In the genomic region with DNA sequence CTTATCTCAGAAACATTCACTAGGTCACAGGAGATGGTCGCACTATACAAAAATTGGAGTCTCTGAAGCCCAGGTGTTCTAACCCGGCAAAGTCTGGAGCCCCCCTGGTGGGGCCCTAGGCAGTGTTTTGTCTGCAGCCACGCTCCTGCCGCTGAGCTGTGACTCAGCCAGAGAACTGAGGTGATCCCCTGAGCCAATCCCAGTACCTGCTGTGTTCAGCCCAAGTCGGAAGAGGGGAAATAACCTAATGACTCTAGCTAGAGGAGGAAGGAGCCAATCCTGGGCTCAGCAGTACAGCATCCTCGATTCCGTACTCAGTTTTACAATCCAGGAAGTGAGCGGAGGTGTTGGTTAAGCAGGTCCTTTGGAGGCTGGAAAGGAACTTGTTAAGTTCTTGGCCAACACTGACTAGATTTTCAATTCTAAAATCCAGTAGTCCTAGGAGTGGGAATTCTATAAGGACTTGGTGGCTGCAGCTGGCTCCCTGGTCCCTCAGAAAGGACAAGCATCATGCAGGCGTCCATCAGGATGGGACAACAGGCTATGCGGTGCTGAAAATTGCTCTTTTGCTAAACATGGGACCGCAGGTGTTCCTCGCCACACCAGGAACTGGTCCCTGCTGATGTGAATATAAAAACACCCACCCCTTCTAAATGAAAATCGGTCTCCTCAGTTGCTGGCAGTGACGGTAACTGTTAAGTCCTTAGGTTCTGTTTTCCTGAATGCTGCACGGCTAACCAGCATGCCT, we compare ENCODE assay signal across 8 mouse cellular contexts. TPM values are rescaled to one million over a fixed set of nuclear protein-coding genes. Genes with fewer than 3 reads are reported as not detected.
A peak's percentile ranks its signal among the peaks of the same experiment; 100 is the strongest.
DNase-seq lines count a peak whose midpoint lies in the region; ATAC-seq and TF ChIP-seq lines count a peak whose summit lies in the region.

No protein-coding gene starts in this region.

- TF ChIP-seq EP300 in heart, postnatal 0 days (IDR thresholded peaks at IDR 0.05; ENCODE audit: low read depth), result no peak
- no peak for TF ChIP-seq EP300 in stomach, postnatal 0 days (optimal IDR thresholded peaks at IDR 0.05)

- peak overlapping the region; percentile 56 for H3K4me2 ChIP-seq in forebrain, embryonic 12.5 days
- peak overlapping the region; percentile 80 for H3K4me2 ChIP-seq in heart, postnatal 0 days (ENCODE audit: low read depth, low read length)
- H3K4me2 ChIP-seq in liver, embryonic 16.5 days (ENCODE audit: low read depth, low read length), result peak overlapping the region; percentile 60
- H3K4me2 ChIP-seq in neural tube, embryonic 12.5 days (replicated peaks), result peak overlapping the region; percentile 60
- H3K4me2 ChIP-seq in stomach, postnatal 0 days (replicated peaks; ENCODE audit: low read depth), result peak overlapping the region; percentile 60

- ATAC-seq in forebrain, embryonic 12.5 days (ENCODE audit: low FRiP score), result peak; percentile 87
- peak; percentile 67 for ATAC-seq in heart, postnatal 0 days (ENCODE audit: insufficient read depth, low read depth)
- ATAC-seq in liver, embryonic 16.5 days (ENCODE audit: low read depth), result peak; percentile 74
- peak; percentile 82 for ATAC-seq in neural tube, embryonic 12.5 days (ENCODE audit: low FRiP score, low read depth)
- ATAC-seq in stomach, postnatal 0 days (ENCODE audit: low FRiP score, low TSS enrichment), result peak; percentile 96

- TF ChIP-seq CTCF in heart, postnatal 0 days (IDR thresholded peaks at IDR 0.05; ENCODE audit: low read depth), result no peak
- TF ChIP-seq CTCF in stomach, postnatal 0 days (IDR thresholded peaks at IDR 0.05; ENCODE audit: low read depth), result peak; percentile 20

- WGBS in forebrain, embryonic 12.5 days, result 4% methylated on average over 15 of the region's 15 CpGs
- 9% methylated on average over 15 of the region's 15 CpGs for WGBS in heart, postnatal 0 days
- WGBS in liver, embryonic 16.5 days (ENCODE audit: insufficient replicate concordance), result 10% methylated on average over 15 of the region's 15 CpGs
- WGBS in neural tube, embryonic 12.5 days, result 7% methylated on average over 15 of the region's 15 CpGs
- WGBS in stomach, postnatal 0 days, result 9% methylated on average over 15 of the region's 15 CpGs

- H3K4me1 ChIP-seq in forebrain, embryonic 12.5 days, result peaks cover 58% of the 10 kb centered on the region
- peaks cover 28% of the 10 kb centered on the region for H3K4me1 ChIP-seq in heart, postnatal 0 days (ENCODE audit: control insufficient read depth, insufficient read depth)
- peaks cover 44% of the 10 kb centered on the region for H3K4me1 ChIP-seq in liver, embryonic 16.5 days (ENCODE audit: control insufficient read depth, low read depth, low read length)
- peaks cover 28% of the 10 kb centered on the region for H3K4me1 ChIP-seq in neural tube, embryonic 12.5 days
- peaks cover 6% of the 10 kb centered on the region; the same call in 1 of the 2 replicates for H3K4me1 ChIP-seq in stomach, postnatal 0 days (replicated peaks; ENCODE audit: control insufficient read depth, insufficient read depth)

- H3K27me3 ChIP-seq in forebrain, embryonic 12.5 days, result no peaks in the 10 kb centered on the region; the same call in 1 of the 2 replicates
- no peaks in the 10 kb centered on the region for H3K27me3 ChIP-seq in heart, postnatal 0 days (ENCODE audit: control insufficient read depth, insufficient read depth, low read length)
- H3K27me3 ChIP-seq in liver, embryonic 16.5 days (ENCODE audit: control insufficient read depth, insufficient read depth, low read depth, low read length), result no peaks in the 10 kb centered on the region
- no peaks in the 10 kb centered on the region for H3K27me3 ChIP-seq in neural tube, embryonic 12.5 days (replicated peaks)
- H3K27me3 ChIP-seq in stomach, postnatal 0 days (ENCODE audit: control insufficient read depth, insufficient read depth, low read length), result no peaks in the 10 kb centered on the region

- peak overlapping the region; percentile 31 for H3K4me3 ChIP-seq in forebrain, embryonic 12.5 days (replicated peaks)
- peak overlapping the region; percentile 48 for H3K4me3 ChIP-seq in heart, postnatal 0 days (ENCODE audit: low read depth, low read length)
- H3K4me3 ChIP-seq in liver, embryonic 16.5 days (ENCODE audit: low read depth, low read length), result peak overlapping the region; percentile 45
- peak overlapping the region; percentile 28 for H3K4me3 ChIP-seq in neural tube, embryonic 12.5 days
- peak overlapping the region; percentile 34 for H3K4me3 ChIP-seq in stomach, postnatal 0 days (ENCODE audit: low read depth, low read length)

- H3K36me3 ChIP-seq in forebrain, embryonic 12.5 days (replicated peaks), result no peaks in the 10 kb centered on the region
- no peaks in the 10 kb centered on the region for H3K36me3 ChIP-seq in heart, postnatal 0 days (replicated peaks; ENCODE audit: control insufficient read depth, insufficient read depth, low read length)
- no peaks in the 10 kb centered on the region for H3K36me3 ChIP-seq in liver, embryonic 16.5 days (ENCODE audit: control insufficient read depth, insufficient read depth)
- H3K36me3 ChIP-seq in neural tube, embryonic 12.5 days, result no peaks in the 10 kb centered on the region
- H3K36me3 ChIP-seq in stomach, postnatal 0 days (ENCODE audit: control insufficient read depth, insufficient read depth, low read length), result no peaks in the 10 kb centered on the region

- peak overlapping the region; percentile 80 for H3K27ac ChIP-seq in forebrain, embryonic 12.5 days
- 0 out of 2 replicates have a peak overlapping the region, but pooled peaks have one; percentile 32 for H3K27ac ChIP-seq in heart, postnatal 0 days (ENCODE audit: low read depth)
- H3K27ac ChIP-seq in liver, embryonic 16.5 days (ENCODE audit: low read length), result peak overlapping the region; percentile 56; the same call in 1 of the 2 replicates
- H3K27ac ChIP-seq in neural tube, embryonic 12.5 days, result no peak overlapping the region; the same call in 1 of the 2 replicates
- peak overlapping the region; percentile 50; the same call in 1 of the 2 replicates for H3K27ac ChIP-seq in stomach, postnatal 0 days (replicated peaks)

- peak overlapping the region; percentile 9; the same call in 1 of the 2 replicates for H3K9ac ChIP-seq in forebrain, embryonic 12.5 days
- no peak overlapping the region for H3K9ac ChIP-seq in heart, postnatal 0 days (replicated peaks; ENCODE audit: low read depth, low read length)
- peak overlapping the region; percentile 47 for H3K9ac ChIP-seq in liver, embryonic 16.5 days (ENCODE audit: low read depth, low read length)
- peak overlapping the region; percentile 3; the same call in 1 of the 2 replicates for H3K9ac ChIP-seq in neural tube, embryonic 12.5 days
- H3K9ac ChIP-seq in stomach, postnatal 0 days (ENCODE audit: low read length), result no peak overlapping the region

- H3K9me3 ChIP-seq in forebrain, embryonic 12.5 days, result no peaks in the 10 kb centered on the region
- H3K9me3 ChIP-seq in heart, postnatal 0 days (replicated peaks; ENCODE audit: control insufficient read depth, low read length), result no peaks in the 10 kb centered on the region
- no peaks in the 10 kb centered on the region for H3K9me3 ChIP-seq in liver, embryonic 16.5 days (replicated peaks; ENCODE audit: control insufficient read depth, low read length)
- no peaks in the 10 kb centered on the region for H3K9me3 ChIP-seq in neural tube, embryonic 12.5 days
- no peaks in the 10 kb centered on the region for H3K9me3 ChIP-seq in stomach, postnatal 0 days (ENCODE audit: control insufficient read depth, low read length)

- peak; percentile 86 to 88 for DNase-seq in CD8-positive naive resting alpha-beta T cell, adult 2 months (ENCODE audit: low read depth in 2 of 2, low spot score in 2 of 2)
- DNase-seq in brain, embryonic 18.5 days (ENCODE audit: low read depth, low spot score), result peak; percentile 78
- peak; percentile 83 for DNase-seq in heart, postnatal 0 days (ENCODE audit: low spot score)
- peak; percentile 92 to 95 for DNase-seq in kidney, postnatal 36 days
- DNase-seq in stomach, postnatal 0 days (ENCODE audit: low spot score), result peak; percentile 93

RNA-seq across cellular contexts. Expression of a gene that starts 19.1 kb away (rescaled TPM):
- 10.4 and 11.1 TPM in 2 replicates for polyA plus RNA-seq in forebrain, embryonic 12.5 days (2016; fragmentation: Nextera tagmentation; extraction: Ambion mirVana)
- total RNA-seq in heart, postnatal 0 days (2014; rRNA removed; ENCODE audit: low replicate concordance), result 16.9 and 24.8 TPM in 2 replicates
- polyA plus RNA-seq in heart, postnatal 0 days (2015; fragmentation: Nextera tagmentation; extraction: Ambion mirVana), result 10.6 and 11.1 TPM in 2 replicates
- 10.2 and 12.6 TPM in 2 replicates for polyA plus RNA-seq in liver, embryonic 16.5 days (2015; fragmentation: Nextera tagmentation; extraction: Ambion mirVana)
- polyA plus RNA-seq in neural tube, embryonic 12.5 days (2016; fragmentation: Nextera tagmentation; extraction: Ambion mirVana), result 15.2 and 15.6 TPM in 2 replicates
- polyA plus RNA-seq in stomach, postnatal 0 days (2015; fragmentation: Nextera tagmentation; extraction: Ambion mirVana), result 1.6 and 1.8 TPM in 2 replicates

Comparison
In these comparisons a context has a peak if more than half of its experiments do, and no peak if none do; other contexts are left out.
1. H3K9ac ChIP-seq: peak in forebrain, embryonic 12.5 days (single experiment), liver, embryonic 16.5 days (single experiment) and neural tube, embryonic 12.5 days (single experiment); none in heart, postnatal 0 days (single experiment) and stomach, postnatal 0 days (single experiment).
2. Peak in every context shown above with its lines, with median percentiles within 50 percentile points of each other: DNase-seq, ATAC-seq, H3K4me2 ChIP-seq and H3K4me3 ChIP-seq.